Mouse (Mus musculus) kidney, postnatal 10 days (tissue): ENCODE measurements at regions not wholly inside any gene's neighbourhood (a gene's known extent, or its start where the extent isn't known, plus 50 kb on each side); places are given as distances from the start of the nearest gene placed in this dataset.
"Not testable (repeated sequence)": the region's sequence is repeated elsewhere in the genome, so short reads cannot be mapped to it uniquely, and the experiment has no call there.

Experiments
- DNase-seq: peaks from one replicate; pipeline ENCODE4 v3.0.0; 2021; ENCODE audit warnings: mixed read lengths

GRCm38 (mm10) chr8:46355066-46355465 is 60.6 kb upstream of the Helt start:
- no peak for DNase-seq

GRCm38 (mm10) chr8:46357961-46358360 is 63.5 kb upstream of the Helt start:
- not testable (repeated sequence) for DNase-seq

GRCm38 (mm10) chr8:46362871-46363306 is 68.4 kb upstream of the Helt start:
- DNase-seq: no peak

- no peak for DNase-seq
These were observed 71.2 kb upstream of the Helt start for GRCm38 (mm10) chr8:46365711-46366110.

- DNase-seq: no peak
These were observed 72.7 kb upstream of the Helt start for GRCm38 (mm10) chr8:46367125-46367524.

GRCm38 (mm10) chr8:46374092-46374491 is 79.6 kb upstream of the Helt start:
- no peak for DNase-seq

GRCm38 (mm10) chr8:46375986-46376385 is 81.5 kb upstream of the Helt start:
- DNase-seq: no peak

- no peak for DNase-seq
These were observed 85.9 kb upstream of the Acsl1 start for GRCm38 (mm10) chr8:46384926-46385325.

GRCm38 (mm10) chr8:46385806-46386205 is 85.0 kb upstream of the Acsl1 start:
- DNase-seq: no peak

GRCm38 (mm10) chr8:46386553-46386952 is 84.3 kb upstream of the Acsl1 start:
- DNase-seq: peak; percentile 59

GRCm38 (mm10) chr8:46387037-46387436 is 83.8 kb upstream of the Acsl1 start:
- peak; percentile 40 for DNase-seq

GRCm38 (mm10) chr8:46388421-46388820 is 82.4 kb upstream of the Acsl1 start:
- peak; percentile 31 for DNase-seq

GRCm38 (mm10) chr8:46390431-46390830 is 80.4 kb upstream of the Acsl1 start:
- DNase-seq: peak; percentile 80

- no peak for DNase-seq
These were observed 79.2 kb upstream of the Acsl1 start for GRCm38 (mm10) chr8:46391678-46392077.

- DNase-seq: no peak
These were observed 77.5 kb upstream of the Acsl1 start for GRCm38 (mm10) chr8:46393296-46393695.

GRCm38 (mm10) chr8:46394750-46395149 is 76.1 kb upstream of the Acsl1 start:
- DNase-seq: no peak

- DNase-seq: no peak
These were observed 75.5 kb upstream of the Acsl1 start for GRCm38 (mm10) chr8:46395348-46395747.

GRCm38 (mm10) chr8:46397081-46397480 is 73.8 kb upstream of the Acsl1 start:
- DNase-seq: no peak

- no peak for DNase-seq
These were observed 73.1 kb upstream of the Acsl1 start for GRCm38 (mm10) chr8:46397777-46398176.

GRCm38 (mm10) chr8:46400595-46400994 is 70.2 kb upstream of the Acsl1 start:
- no peak for DNase-seq

- DNase-seq: peak; percentile 54
These were observed 66.8 kb upstream of the Acsl1 start for GRCm38 (mm10) chr8:46403877-46404560.

- DNase-seq: no peak
These were observed 62.0 kb upstream of the Acsl1 start for GRCm38 (mm10) chr8:46408886-46409285.

GRCm38 (mm10) chr8:46409296-46409695 is 61.5 kb upstream of the Acsl1 start:
- DNase-seq: peak; percentile 71

- DNase-seq: no peak
These were observed 58.8 kb upstream of the Acsl1 start for GRCm38 (mm10) chr8:46411877-46412625.
